Mouse (Mus musculus): ENCODE data around the gene Mob3a. TPM values are rescaled to one million over a fixed set of nuclear protein-coding genes. Genes with fewer than 3 reads are reported as not detected.
"Not testable (repeated sequence)": the region's sequence is repeated elsewhere in the genome, so short reads cannot be mapped to it uniquely, and the experiment has no call there.

Mob3a gene
- polyA plus RNA-seq, 1 experiment: 40.9 TPM

GRCm38 (mm10) chr10:80656863-80657623 is 44.7 kb downstream of the Mob3a start, which contains the start of gene Btbd2:
Gene Btbd2 (minus strand): TSS chr10:80657071.
- Histone ChIP-seq H3K4me3 (ENCODE audit: insufficient read depth, low read length) (peak within 1 kb of the TSS; percentile 84), H3K4me1 (ENCODE audit: control insufficient read depth, insufficient read depth, low read length) (peaks cover 3% of the 10 kb centered on the region), H3K27ac (ENCODE audit: insufficient read depth, low read length) (peak within 1 kb of the TSS; percentile 74)
- TF ChIP-seq POLR2A (IDR thresholded peaks at IDR 0.05; ENCODE audit: low read depth, low read length) (peak; percentile 68; the same call in 1 of the 2 replicates), CTCF (IDR thresholded peaks at IDR 0.05; ENCODE audit: borderline replicate concordance, insufficient read depth, low read length) (no peak)

GRCm38 (mm10) chr10:80656130-80656862 is 45.5 kb downstream of the Mob3a start:
- no peak for TF ChIP-seq CTCF (IDR thresholded peaks at IDR 0.05; ENCODE audit: borderline replicate concordance, insufficient read depth, low read length)
- TF ChIP-seq POLR2A (IDR thresholded peaks at IDR 0.05; ENCODE audit: low read depth, low read length): no peak; the same call in 1 of the 2 replicates
- peaks cover 3% of the 10 kb centered on the region for H3K4me1 ChIP-seq (ENCODE audit: control insufficient read depth, insufficient read depth, low read length)
- H3K4me3 ChIP-seq (ENCODE audit: insufficient read depth, low read length): peak overlapping the region; percentile 84
- peak overlapping the region; percentile 74 for H3K27ac ChIP-seq (ENCODE audit: insufficient read depth, low read length)

GRCm38 (mm10) chr10:80655406-80656129 is 46.2 kb downstream of the Mob3a start:
- Histone ChIP-seq H3K4me3 (ENCODE audit: insufficient read depth, low read length) (peak overlapping the region; percentile 84), H3K27ac (ENCODE audit: insufficient read depth, low read length) (no peak overlapping the region), H3K4me1 (ENCODE audit: control insufficient read depth, insufficient read depth, low read length) (peaks cover 3% of the 10 kb centered on the region)
- TF ChIP-seq CTCF (IDR thresholded peaks at IDR 0.05; ENCODE audit: borderline replicate concordance, insufficient read depth, low read length): no peak
- no peak for TF ChIP-seq POLR2A (IDR thresholded peaks at IDR 0.05; ENCODE audit: low read depth, low read length)

- no peak for TF ChIP-seq CTCF (IDR thresholded peaks at IDR 0.05; ENCODE audit: borderline replicate concordance, insufficient read depth, low read length)
- TF ChIP-seq POLR2A (IDR thresholded peaks at IDR 0.05; ENCODE audit: low read depth, low read length): no peak
- Histone ChIP-seq H3K4me1 (ENCODE audit: control insufficient read depth, insufficient read depth, low read length) (peaks cover 3% of the 10 kb centered on the region), H3K27ac (ENCODE audit: insufficient read depth, low read length) (no peak overlapping the region), H3K4me3 (ENCODE audit: insufficient read depth, low read length) (no peak overlapping the region)
Observed at GRCm38 (mm10) chr10:80654866-80655265, 46.9 kb downstream of the Mob3a start.

GRCm38 (mm10) chr10:80653156-80653720 is 48.5 kb downstream of the Mob3a start:
- peaks cover 3% of the 10 kb centered on the region for H3K4me1 ChIP-seq (ENCODE audit: control insufficient read depth, insufficient read depth, low read length)
- H3K4me3 ChIP-seq (ENCODE audit: insufficient read depth, low read length): no peak overlapping the region
- TF ChIP-seq CTCF (IDR thresholded peaks at IDR 0.05; ENCODE audit: borderline replicate concordance, insufficient read depth, low read length) (no peak), POLR2A (IDR thresholded peaks at IDR 0.05; ENCODE audit: low read depth, low read length) (no peak)
- H3K27ac ChIP-seq (ENCODE audit: insufficient read depth, low read length): no peak overlapping the region

GRCm38 (mm10) chr10:80650392-80650791 is 51.4 kb downstream of the Mob3a start:
- no peak for TF ChIP-seq CTCF (IDR thresholded peaks at IDR 0.05; ENCODE audit: borderline replicate concordance, insufficient read depth, low read length)
- TF ChIP-seq POLR2A (IDR thresholded peaks at IDR 0.05; ENCODE audit: low read depth, low read length): no peak
- H3K27ac ChIP-seq (ENCODE audit: insufficient read depth, low read length): no peak overlapping the region

GRCm38 (mm10) chr10:80649910-80650309 is 51.9 kb downstream of the Mob3a start:
- H3K27ac ChIP-seq (ENCODE audit: insufficient read depth, low read length); H3K4me1 ChIP-seq (ENCODE audit: control insufficient read depth, insufficient read depth, low read length); H3K4me3 ChIP-seq (ENCODE audit: insufficient read depth, low read length): not testable (repeated sequence)

More at GRCm38 (mm10) chr10:80650392-80650791, 51.4 kb downstream of the Mob3a start:
- H3K4me1 ChIP-seq (ENCODE audit: control insufficient read depth, insufficient read depth, low read length): peaks cover 3% of the 10 kb centered on the region
- H3K4me3 ChIP-seq (ENCODE audit: insufficient read depth, low read length): no peak overlapping the region

GRCm38 (mm10) chr10:80646936-80647335 is 54.8 kb downstream of the Mob3a start:
- TF ChIP-seq CTCF (IDR thresholded peaks at IDR 0.05; ENCODE audit: borderline replicate concordance, insufficient read depth, low read length) (no peak), POLR2A (IDR thresholded peaks at IDR 0.05; ENCODE audit: low read depth, low read length) (no peak)

GRCm38 (mm10) chr10:80635345-80635744 is 66.4 kb downstream of the Mob3a start:
- Histone ChIP-seq H3K4me3 (ENCODE audit: insufficient read depth, low read length) (no peak overlapping the region), H3K27ac (ENCODE audit: insufficient read depth, low read length) (no peak overlapping the region), H3K4me1 (ENCODE audit: control insufficient read depth, insufficient read depth, low read length) (no peaks in the 10 kb centered on the region)
- TF ChIP-seq CTCF (IDR thresholded peaks at IDR 0.05; ENCODE audit: borderline replicate concordance, insufficient read depth, low read length) (no peak), POLR2A (IDR thresholded peaks at IDR 0.05; ENCODE audit: low read depth, low read length) (no peak)

More at GRCm38 (mm10) chr10:80646936-80647335, 54.8 kb downstream of the Mob3a start:
- H3K4me3 ChIP-seq (ENCODE audit: insufficient read depth, low read length): no peak overlapping the region
- H3K4me1 ChIP-seq (ENCODE audit: control insufficient read depth, insufficient read depth, low read length): no peaks in the 10 kb centered on the region
- H3K27ac ChIP-seq (ENCODE audit: insufficient read depth, low read length): no peak overlapping the region

Other genes with a start within 250 kb of the Mob3a start
- gene Onecut3, start 207.1 kb downstream of the Mob3a start, polyA plus RNA-seq (2011; ENCODE audit: insufficient read length, low read depth, missing spikeins): not detected in 2 replicates
- gene Atp8b3, start 162.9 kb downstream of the Mob3a start, polyA plus RNA-seq (2011; ENCODE audit: insufficient read length, low read depth, missing spikeins): not detected in 2 replicates
- 19.4 and 21.9 TPM in 2 replicates for gene Rexo1, start 140.4 kb downstream of the Mob3a start, polyA plus RNA-seq (2011; ENCODE audit: insufficient read length, low read depth, missing spikeins)
- 15.5 and 15.9 TPM in 2 replicates for gene Klf16, start 124.7 kb downstream of the Mob3a start, polyA plus RNA-seq (2011; ENCODE audit: insufficient read length, low read depth, missing spikeins)
- 42.1 and 58.7 TPM in 2 replicates for gene Abhd17a, start 111.6 kb downstream of the Mob3a start, polyA plus RNA-seq (2011; ENCODE audit: insufficient read length, low read depth, missing spikeins)
- gene Scamp4, start 99.1 kb downstream of the Mob3a start, polyA plus RNA-seq (2011; ENCODE audit: insufficient read length, low read depth, missing spikeins): 57.3 and 62.2 TPM in 2 replicates
- gene Adat3, start 99.1 kb downstream of the Mob3a start, polyA plus RNA-seq (2011; ENCODE audit: insufficient read length, low read depth, missing spikeins): 1.4 and 2.9 TPM in 2 replicates
- gene Gm49322, start 96.0 kb downstream of the Mob3a start, polyA plus RNA-seq (2011; ENCODE audit: insufficient read length, low read depth, missing spikeins): 0.63 and 0.91 TPM in 2 replicates
- gene Csnk1g2, start 79.1 kb downstream of the Mob3a start, polyA plus RNA-seq (2011; ENCODE audit: insufficient read length, low read depth, missing spikeins): 92.4 and 105 TPM in 2 replicates
- gene Btbd2, start 44.9 kb downstream of the Mob3a start, polyA plus RNA-seq (2011; ENCODE audit: insufficient read length, low read depth, missing spikeins): 21.2 and 22.1 TPM in 2 replicates
- gene Mknk2, start 23.9 kb downstream of the Mob3a start, polyA plus RNA-seq (2011; ENCODE audit: insufficient read length, low read depth, missing spikeins): 32.8 and 39.8 TPM in 2 replicates
- 24.6 and 38.5 TPM in 2 replicates for gene Izumo4, start 207 bp upstream of the Mob3a start, polyA plus RNA-seq (2011; ENCODE audit: insufficient read length, low read depth, missing spikeins)
- 116 and 155 TPM in 2 replicates for gene Ap3d1, start 40.3 kb upstream of the Mob3a start, polyA plus RNA-seq (2011; ENCODE audit: insufficient read length, low read depth, missing spikeins)
- 22.3 and 22.4 TPM in 2 replicates for gene Dot1l, start 53.2 kb upstream of the Mob3a start, polyA plus RNA-seq (2011; ENCODE audit: insufficient read length, low read depth, missing spikeins)
- gene Sf3a2, start 96.2 kb upstream of the Mob3a start, polyA plus RNA-seq (2011; ENCODE audit: insufficient read length, low read depth, missing spikeins): 48.0 and 49.3 TPM in 2 replicates
- 59.1 and 59.9 TPM in 2 replicates for gene Plekhj1, start 96.6 kb upstream of the Mob3a start, polyA plus RNA-seq (2011; ENCODE audit: insufficient read length, low read depth, missing spikeins)
- gene Amh, start 103.3 kb upstream of the Mob3a start, polyA plus RNA-seq (2011; ENCODE audit: insufficient read length, low read depth, missing spikeins): not detected in 2 replicates
- gene Jsrp1, start 111.5 kb upstream of the Mob3a start, polyA plus RNA-seq (2011; ENCODE audit: insufficient read length, low read depth, missing spikeins): 0.70 TPM in 1 of 2 replicates, not detected in the other
- 331 and 347 TPM in 2 replicates for gene Oaz1, start 124.7 kb upstream of the Mob3a start, polyA plus RNA-seq (2011; ENCODE audit: insufficient read length, low read depth, missing spikeins)
- gene Lingo3, start 142.1 kb upstream of the Mob3a start, polyA plus RNA-seq (2011; ENCODE audit: insufficient read length, low read depth, missing spikeins): 0.19 TPM in 1 of 2 replicates, not detected in the other
- 75.6 and 106 TPM in 2 replicates for gene Lsm7, start 153.2 kb upstream of the Mob3a start, polyA plus RNA-seq (2011; ENCODE audit: insufficient read length, low read depth, missing spikeins)
- gene Sppl2b, start 153.3 kb upstream of the Mob3a start, polyA plus RNA-seq (2011; ENCODE audit: insufficient read length, low read depth, missing spikeins): 23.8 and 30.9 TPM in 2 replicates
- not detected in 2 replicates for gene Tmprss9, start 169.9 kb upstream of the Mob3a start, polyA plus RNA-seq (2011; ENCODE audit: insufficient read length, low read depth, missing spikeins)
- gene Timm13, start 199.0 kb upstream of the Mob3a start, polyA plus RNA-seq (2011; ENCODE audit: insufficient read length, low read depth, missing spikeins): 75.8 and 89.2 TPM in 2 replicates
- gene Lmnb2, start 216.3 kb upstream of the Mob3a start, polyA plus RNA-seq (2011; ENCODE audit: insufficient read length, low read depth, missing spikeins): 14.1 and 14.7 TPM in 2 replicates
- gene Gadd45b, start 228.1 kb upstream of the Mob3a start, polyA plus RNA-seq (2011; ENCODE audit: insufficient read length, low read depth, missing spikeins): 38.3 and 45.7 TPM in 2 replicates